Mouse (Mus musculus) kidney, adult 2 months (tissue): ENCODE measurements around the gene Pcsk6.
"Not testable (repeated sequence)": the region's sequence is repeated elsewhere in the genome, so short reads cannot be mapped to it uniquely, and the experiment has no call there.

Source experiments
- CTCF ChIP-seq: fragments of 200-500 bp; conservative IDR thresholded peaks from 2 replicates; pipeline ENCODE4 v1.5.1; 2011; ENCODE audit warnings: low read depth, mild to moderate bottlenecking, control low read depth, low read length, moderate library complexity, mixed read lengths; ENCODE audit not compliant: insufficient read depth, insufficient read length
- POLR2A ChIP-seq: fragments of 200-500 bp; IDR thresholded peaks from one replicate; pipeline ENCODE4 v1.6.1; 2011; ENCODE audit warnings: low read depth, low read length, control low read depth

DNA sequence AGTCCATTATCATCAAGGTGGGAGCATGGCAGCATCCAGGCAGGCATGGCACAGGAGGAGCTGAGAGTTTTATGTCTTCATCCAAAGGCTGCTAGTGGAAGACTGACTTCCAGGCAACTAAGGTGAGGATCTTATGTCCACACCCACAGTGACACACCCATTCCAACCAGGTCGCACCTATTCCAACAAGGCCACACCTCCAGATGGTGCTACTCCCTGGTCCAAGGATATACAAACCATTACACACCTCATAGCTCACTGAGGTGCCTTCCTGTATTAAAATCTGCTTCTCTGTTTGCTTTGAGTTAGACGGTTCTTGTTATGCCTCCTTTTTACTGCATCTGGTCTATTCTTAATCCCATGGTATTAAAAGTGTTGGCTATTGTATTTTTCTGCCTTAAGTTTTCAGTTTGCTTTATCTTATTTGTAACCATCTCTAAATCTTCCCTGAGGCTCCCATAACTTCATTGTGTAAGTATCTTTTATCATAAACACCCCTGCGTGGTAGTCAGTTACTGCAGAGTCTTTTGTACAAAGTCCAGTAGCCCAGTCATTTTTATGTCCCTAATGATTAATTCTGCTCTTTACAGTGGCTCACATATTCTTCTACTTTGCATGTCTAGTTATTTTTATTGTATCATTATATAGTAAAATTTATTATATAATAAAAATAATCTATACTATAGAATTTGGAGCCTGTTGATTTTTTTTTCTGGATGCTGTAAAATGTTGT lies 72.9 kb downstream of the Pcsk6 start:
- TF ChIP-seq CTCF, POLR2A: not testable (repeated sequence)
